Mouse (Mus musculus) left cerebral cortex, postnatal 4 days (tissue): ENCODE measurements around the gene Sctr. TPM values are rescaled to one million over a fixed set of nuclear protein-coding genes. Genes with fewer than 3 reads are reported as not detected.
A peak's percentile ranks its signal among the peaks of the same experiment; 100 is the strongest.

Experiments
- DNase-seq: peaks from one replicate; pipeline ENCODE4 v3.0.0-alpha.2; 2022
- intact Hi-C: fragments of 180-260 bp; cut with DNase I; formaldehyde crosslinking; loops from one replicate; pipeline ENCODE4 v1.15.1; 2025
- total RNA-seq, 2 experiments: library from RNA; stranded (reverse); gene quantifications; 2 replicates each; pipeline ENCODE4 v1.2.3; 2021

Sctr gene
- total RNA-seq, 2 experiments from 2014 or later = 0.96 to 1.2 TPM

DNA sequence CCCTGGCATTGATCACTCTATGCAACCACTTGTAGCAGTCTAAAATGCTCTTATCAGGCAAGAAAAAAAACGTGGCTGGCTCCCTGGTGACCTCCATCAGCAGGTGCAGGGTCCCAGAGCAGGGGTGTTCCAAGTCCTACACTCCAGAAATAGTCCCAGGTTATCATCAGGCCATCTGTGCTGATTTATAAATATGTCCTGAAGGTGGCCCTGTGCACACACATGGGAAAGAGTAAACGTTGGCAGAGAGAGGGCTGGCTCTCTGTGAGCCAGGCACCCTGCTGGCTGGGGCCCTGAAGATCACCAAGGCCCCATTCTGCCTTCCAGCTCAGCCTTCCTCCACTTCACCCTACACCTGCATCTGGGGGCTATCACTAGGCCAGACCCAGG is 18.4 kb downstream of the Sctr start:
- DNase-seq = no peak
- intact Hi-C loops = no loop called here

- DNase-seq = peak; percentile 80
- intact Hi-C loops = no loop called here
Observed at GRCm38 (mm10) chr1:120027693-120028092, 21.0 kb downstream of the Sctr start.

- peak; percentile 58 for DNase-seq
- intact Hi-C loops = no loop called here
Observed at GRCm38 (mm10) chr1:120030474-120030873, 23.8 kb downstream of the Sctr start.

DNA sequence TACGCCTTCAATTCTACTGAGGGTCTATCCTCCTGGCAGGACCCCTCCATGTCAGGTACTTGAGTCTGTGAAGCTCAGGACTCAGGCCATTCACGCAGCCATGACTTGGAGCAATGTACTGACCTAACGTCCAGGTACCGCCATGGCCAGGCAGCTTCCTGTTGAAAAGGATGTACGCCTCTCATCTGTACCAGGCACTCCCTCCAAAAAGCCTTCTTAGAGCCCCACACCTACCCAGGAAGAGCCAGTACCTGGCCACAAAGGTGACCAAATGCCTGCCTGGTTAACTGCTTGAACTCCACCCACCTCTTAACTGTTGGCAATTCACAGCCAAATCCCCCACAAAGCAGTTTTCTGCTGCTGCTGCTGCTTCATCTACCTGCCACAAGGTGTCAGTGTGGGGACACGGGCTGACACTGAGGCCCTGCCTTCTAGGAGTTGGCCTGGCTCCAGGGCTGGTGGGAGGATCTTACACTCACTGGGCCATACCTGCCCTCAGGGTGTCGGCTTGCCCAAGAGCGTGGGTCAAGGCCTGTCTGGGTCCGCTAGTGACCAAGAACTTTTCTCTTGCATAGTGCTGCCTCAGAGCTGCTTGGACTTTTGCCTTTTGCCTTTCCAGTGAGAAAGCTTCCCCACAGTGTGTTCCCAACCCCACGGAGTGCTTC is 26.2 kb downstream of the Sctr start:
- intact Hi-C loops = no loop called here
- peak; percentile 89 for DNase-seq

- DNase-seq = no peak
- intact Hi-C loops = no loop called here
Observed at GRCm38 (mm10) chr1:120033469-120033854, 26.8 kb downstream of the Sctr start.

GRCm38 (mm10) chr1:120034793-120035192 is 28.1 kb downstream of the Sctr start:
- DNase-seq = no peak
- intact Hi-C loops = no loop called here

- intact Hi-C loops = no loop called here
- DNase-seq = no peak
Observed at GRCm38 (mm10) chr1:120035456-120036034, 28.9 kb downstream of the Sctr start.

GRCm38 (mm10) chr1:120037021-120037683 is 30.5 kb downstream of the Sctr start:
- peak; percentile 55 for DNase-seq
- intact Hi-C loops = no loop called here

DNA sequence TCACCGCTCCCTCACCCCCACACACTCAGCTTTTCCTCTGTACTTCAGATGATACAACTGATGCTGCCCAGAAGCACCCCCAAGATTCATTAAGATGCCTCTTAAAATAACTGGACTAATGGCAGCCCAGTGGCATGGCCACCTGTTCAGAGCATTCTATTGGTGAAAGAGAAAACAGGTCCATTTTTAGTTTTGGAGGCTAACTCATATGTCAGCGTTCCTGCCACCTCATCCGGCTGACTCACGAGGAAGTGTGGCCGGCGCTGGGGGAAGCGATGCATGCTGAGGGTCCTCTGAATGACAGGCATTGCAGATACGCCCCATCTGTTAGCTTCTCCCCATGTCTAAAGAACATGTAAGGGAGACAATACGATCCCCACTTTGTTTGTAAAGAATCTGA is 31.9 kb downstream of the Sctr start:
- no peak for DNase-seq
- intact Hi-C loops = no loop called here

DNA sequence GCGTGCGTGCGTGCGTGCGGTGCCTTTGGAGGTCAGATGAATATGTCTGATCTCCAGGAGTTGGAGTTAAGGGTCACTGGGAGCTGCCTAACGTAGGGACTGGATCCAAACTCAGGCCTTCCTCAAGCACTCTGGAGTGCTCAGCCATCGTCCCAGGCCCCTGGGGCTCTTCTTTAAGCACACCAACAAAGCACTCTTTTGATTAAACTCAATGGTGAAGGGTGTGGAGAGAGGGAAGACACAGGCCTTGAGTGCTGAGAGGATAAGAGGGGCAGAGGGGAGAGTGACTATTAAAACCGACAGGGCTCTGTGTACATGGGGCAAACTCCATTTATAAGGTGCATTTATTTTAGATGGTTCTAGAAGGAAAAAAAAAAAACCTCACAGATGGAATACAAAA is 35.7 kb downstream of the Sctr start:
- no peak for DNase-seq
- intact Hi-C loops = no loop called here

- no peak for DNase-seq
- intact Hi-C loops = no loop called here
Observed at GRCm38 (mm10) chr1:120044584-120044983, 37.9 kb downstream of the Sctr start.

- DNase-seq = no peak
- intact Hi-C loops = no loop called here
Observed at GRCm38 (mm10) chr1:120047325-120047724, 40.6 kb downstream of the Sctr start.

DNA sequence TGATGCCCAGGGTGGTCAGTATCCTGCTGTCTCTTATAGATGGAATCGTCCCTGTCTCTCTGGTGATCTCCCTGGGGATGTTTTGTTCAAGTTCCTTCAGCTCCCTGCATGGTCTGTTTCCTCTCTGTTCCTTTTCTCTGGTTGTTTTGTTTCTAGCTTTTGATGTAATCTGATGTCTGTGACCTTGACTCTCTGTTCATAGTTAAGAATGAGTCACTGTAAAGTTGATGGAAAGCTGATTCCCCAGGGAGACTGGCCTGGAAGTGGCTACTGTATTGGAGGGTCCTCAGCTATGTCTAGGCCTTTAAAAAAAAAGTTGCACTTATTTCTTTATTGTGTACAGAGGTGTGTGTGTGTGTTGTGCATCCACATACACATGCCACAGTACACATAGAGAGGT is 44.4 kb downstream of the Sctr start:
- intact Hi-C loops = no loop called here
- DNase-seq = no peak

DNA sequence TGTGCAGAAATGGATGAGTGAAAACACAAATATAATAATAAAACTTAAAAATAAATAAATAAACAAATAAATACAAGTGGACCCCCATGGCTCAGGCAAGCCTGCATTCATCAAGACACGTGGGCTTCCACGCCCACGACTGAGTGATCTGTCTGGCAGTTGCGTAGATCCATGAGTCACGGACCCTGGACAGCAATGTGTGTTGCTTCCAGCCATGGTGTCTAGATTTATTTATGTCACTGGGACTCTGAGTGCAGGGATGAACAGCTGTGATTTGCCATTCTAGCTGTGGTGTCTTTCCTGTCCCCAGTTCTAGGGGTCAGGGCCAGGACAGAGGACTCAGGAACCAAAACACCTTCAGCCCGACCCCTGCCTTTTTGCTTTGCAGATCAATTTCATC is 48.3 kb downstream of the Sctr start:
- intact Hi-C loops = no loop called here
- DNase-seq = no peak

DNA sequence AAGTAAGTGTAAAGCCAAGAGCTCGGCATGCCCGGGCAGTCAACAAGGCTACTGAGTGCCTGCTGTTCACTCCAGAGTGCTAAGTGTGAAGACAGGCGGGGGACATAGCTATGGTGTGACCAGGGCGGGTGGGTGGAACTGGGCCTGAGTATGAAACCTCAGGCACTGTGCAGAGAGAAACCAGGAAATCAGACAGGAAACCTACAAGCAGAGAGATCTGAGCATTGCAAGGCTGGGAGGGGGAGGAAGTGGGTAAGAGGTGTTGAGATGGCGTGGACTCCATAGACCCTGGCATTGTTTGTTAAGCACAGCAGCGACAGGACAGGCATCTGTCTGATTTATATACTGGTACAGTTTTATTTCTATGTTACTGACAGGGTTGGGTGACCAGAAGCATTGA is 48.8 kb downstream of the Sctr start:
- DNase-seq = no peak
- intact Hi-C loops = no loop called here

- peak; percentile 27 for DNase-seq
- intact Hi-C loops = no loop called here
Observed at GRCm38 (mm10) chr1:120056236-120056635, 49.5 kb downstream of the Sctr start.

DNA sequence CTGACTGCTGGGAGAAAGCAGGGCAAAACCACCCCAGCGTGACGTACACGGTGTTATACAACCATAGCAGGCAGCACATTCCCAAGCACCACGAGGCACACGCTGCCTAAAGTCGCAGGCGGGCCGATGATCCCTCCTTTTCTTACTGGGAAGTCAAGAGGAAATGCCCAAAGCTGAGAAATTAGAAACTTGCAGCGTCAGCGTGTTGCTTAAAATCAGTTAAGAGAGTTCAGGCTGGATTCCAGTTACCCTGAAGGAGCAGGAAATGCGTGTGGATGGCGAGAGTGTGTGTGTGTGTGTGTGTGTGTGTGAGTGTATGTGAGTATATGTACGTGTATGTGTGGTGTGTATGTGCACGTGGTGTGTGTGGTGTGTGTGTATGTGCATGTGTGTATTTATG is 50.4 kb downstream of the Sctr start:
- intact Hi-C loops = no loop called here
- no peak for DNase-seq

DNA sequence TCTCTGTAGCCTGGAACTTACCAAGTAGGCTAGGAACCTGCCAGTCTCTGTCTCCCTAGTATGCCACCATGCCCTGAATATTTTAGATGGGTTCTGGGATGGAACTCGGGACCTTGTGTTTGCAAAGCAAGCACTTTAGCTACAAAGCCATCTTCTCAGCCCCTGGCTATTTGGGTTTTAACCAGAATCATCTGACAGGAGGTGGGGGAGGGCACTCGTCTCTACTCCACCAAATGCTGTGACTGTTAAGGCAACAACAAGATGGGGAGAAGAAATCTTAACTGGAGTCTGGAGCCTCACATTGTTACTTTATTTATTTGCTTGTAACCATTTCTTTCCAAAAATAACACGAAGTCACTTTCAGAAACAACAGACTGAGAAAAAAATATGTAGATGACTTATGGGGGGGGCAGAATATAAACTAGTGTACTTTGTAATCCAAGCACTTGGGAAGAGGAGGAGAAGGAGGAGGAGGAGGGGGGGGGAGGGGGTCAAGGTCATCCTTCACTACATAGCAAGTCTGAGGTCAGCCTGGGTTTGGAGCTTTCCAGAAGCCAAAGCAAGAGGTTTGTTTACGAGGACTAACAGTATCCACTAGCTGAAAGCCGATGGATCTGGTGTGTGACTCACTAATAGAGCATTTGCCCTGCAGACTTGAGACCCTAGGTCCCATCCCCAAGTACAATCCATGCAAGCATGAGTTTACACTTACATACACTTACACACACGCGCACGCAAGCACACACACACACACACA is 51.2 kb downstream of the Sctr start:
- intact Hi-C loops = no loop called here
- DNase-seq = no peak

DNA sequence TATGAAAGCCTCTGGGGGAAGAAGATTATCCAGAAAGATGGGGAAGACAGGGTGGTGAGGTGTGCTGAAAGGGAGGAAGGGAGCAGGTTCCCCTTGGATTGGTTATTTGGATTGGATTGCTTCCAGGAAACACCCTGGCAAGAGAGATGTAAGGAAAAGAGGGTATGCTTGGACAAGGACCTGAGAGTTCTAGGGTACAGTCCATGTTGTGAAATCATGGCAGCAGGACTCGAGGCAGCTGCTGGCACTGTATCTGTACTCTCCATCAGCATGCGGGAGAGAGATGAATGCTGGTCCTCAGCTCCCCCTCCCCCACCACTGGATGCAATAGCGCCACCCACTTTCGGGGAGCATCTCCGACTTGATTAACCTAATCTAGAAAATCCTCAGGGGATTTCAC is 54.0 kb downstream of the Sctr start:
- intact Hi-C loops = no loop called here
- DNase-seq = no peak

DNA sequence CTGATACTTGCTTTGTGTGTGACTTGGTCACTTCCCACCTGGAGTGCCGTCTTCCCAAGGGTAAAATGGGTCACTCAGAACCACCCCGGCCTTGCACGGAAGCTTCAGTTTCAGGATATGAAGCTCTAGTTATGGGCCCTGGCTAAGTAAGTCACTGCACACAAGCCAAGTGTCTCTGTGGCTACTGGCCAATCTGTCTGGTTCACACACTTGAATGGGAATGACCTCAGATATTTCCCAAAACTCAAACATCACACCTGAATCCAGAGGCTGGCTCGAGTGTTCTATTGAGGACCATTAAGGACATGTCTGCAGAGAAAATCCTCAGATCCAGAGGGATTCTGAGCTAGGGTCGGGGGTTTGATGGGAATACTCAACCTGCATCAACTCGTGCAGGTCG is 55.5 kb downstream of the Sctr start:
- DNase-seq = no peak
- intact Hi-C loops = no loop called here

GRCm38 (mm10) chr1:120064036-120064682 is 57.5 kb downstream of the Sctr start:
- DNase-seq = no peak
- intact Hi-C loops = no loop called here
